Mouse (Mus musculus) left cerebral cortex, adult 2 months (tissue): ENCODE measurements around the gene Slc9a2. TPM values are rescaled to one million over a fixed set of nuclear protein-coding genes. Genes with fewer than 3 reads are reported as not detected.
A peak's percentile ranks its signal among the peaks of the same experiment; 100 is the strongest.

Experiments used
- DNase-seq, 2 experiments: peaks; one replicate each; pipeline ENCODE4 v3.0.0; 2021 to 2022; ENCODE audit warnings: low spot score in 2 of 2, mixed read lengths in 1 of 2; ENCODE audit errors: extremely low spot score in 1 of 2
- H3K27ac ChIP-seq: fragments of 200-600 bp; 2 replicates; pipeline ENCODE4 v1.8.1; 2022
- H3K4me3 ChIP-seq: fragments of 200-600 bp; 2 replicates; pipeline ENCODE4 v1.8.1; 2022
- CTCF ChIP-seq: fragments of 200-600 bp; IDR thresholded peaks from 2 replicates; pipeline ENCODE4 v1.8.1; 2022; ENCODE audit warnings: antibody characterized with exemption, mild to moderate bottlenecking, moderate library complexity
- intact Hi-C: fragments of 180-260 bp; cut with DNase I; formaldehyde crosslinking; loops from one replicate; pipeline ENCODE4 v1.15.1; 2025
- total RNA-seq, 2 experiments: library from RNA; stranded (reverse); gene quantifications; 2 replicates each; pipeline ENCODE4 v1.2.3; 2021

The Slc9a2 gene
- total RNA-seq, 2 experiments from 2014 or later = 3.2 to 3.6 TPM

- intact Hi-C loops = loop anchor here (1.0 kb wide), 1 partner anchor 189 kb away; no protein-coding TSS in a partner anchor
- peak; percentile 71 for TF ChIP-seq CTCF
- H3K4me3 ChIP-seq = no peak overlapping the region
- no peak overlapping the region for H3K27ac ChIP-seq
- DNase-seq = peak; percentile 23 to 48
Observed at GRCm38 (mm10) chr1:40768606-40769005, 88.2 kb downstream of the Slc9a2 start.

GRCm38 (mm10) chr1:40769331-40769894 is 89.0 kb downstream of the Slc9a2 start:
- Histone ChIP-seq H3K4me3 (no peak overlapping the region), H3K27ac (no peak overlapping the region)
- no peak for DNase-seq
- no peak for TF ChIP-seq CTCF
- intact Hi-C loops = no loop called here

GRCm38 (mm10) chr1:40771196-40771970 is 91.0 kb downstream of the Slc9a2 start:
- no peak overlapping the region for H3K4me3 ChIP-seq
- H3K27ac ChIP-seq = no peak overlapping the region
- TF ChIP-seq CTCF = no peak
- no peak for DNase-seq
- intact Hi-C loops = no loop called here

GRCm38 (mm10) chr1:40773234-40773633 is 92.9 kb downstream of the Slc9a2 start:
- intact Hi-C loops = no loop called here
- DNase-seq = no peak
- H3K27ac ChIP-seq = no peak overlapping the region
- TF ChIP-seq CTCF = no peak
- no peak overlapping the region for H3K4me3 ChIP-seq

DNA sequence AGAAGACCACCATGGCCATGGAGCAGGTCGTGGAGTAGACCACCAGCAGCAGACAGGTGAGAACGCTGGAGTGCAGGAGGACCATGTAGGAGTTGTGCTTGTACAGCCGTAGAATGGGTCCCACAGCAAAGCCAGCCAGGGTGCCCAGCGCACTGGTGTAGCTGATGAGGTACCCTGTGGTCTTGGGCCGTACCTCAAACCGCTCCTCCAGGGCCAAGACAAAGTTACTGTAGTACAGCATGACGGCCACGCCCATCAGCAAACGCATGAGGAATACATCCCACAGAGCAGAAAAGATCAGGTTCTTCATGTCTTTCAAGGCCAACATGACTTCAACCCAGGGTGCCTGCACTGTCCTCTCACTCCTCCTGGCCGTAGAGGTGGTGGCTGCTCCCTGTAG is 93.7 kb downstream of the Slc9a2 start:
- no peak for DNase-seq
- intact Hi-C loops = no loop called here
- TF ChIP-seq CTCF = no peak
- Histone ChIP-seq H3K4me3 (no peak overlapping the region), H3K27ac (no peak overlapping the region)

- no peak for DNase-seq
- Histone ChIP-seq H3K27ac (no peak overlapping the region), H3K4me3 (no peak overlapping the region)
- TF ChIP-seq CTCF = no peak
- intact Hi-C loops = no loop called here
Observed at GRCm38 (mm10) chr1:40776102-40776501, 95.7 kb downstream of the Slc9a2 start.

DNA sequence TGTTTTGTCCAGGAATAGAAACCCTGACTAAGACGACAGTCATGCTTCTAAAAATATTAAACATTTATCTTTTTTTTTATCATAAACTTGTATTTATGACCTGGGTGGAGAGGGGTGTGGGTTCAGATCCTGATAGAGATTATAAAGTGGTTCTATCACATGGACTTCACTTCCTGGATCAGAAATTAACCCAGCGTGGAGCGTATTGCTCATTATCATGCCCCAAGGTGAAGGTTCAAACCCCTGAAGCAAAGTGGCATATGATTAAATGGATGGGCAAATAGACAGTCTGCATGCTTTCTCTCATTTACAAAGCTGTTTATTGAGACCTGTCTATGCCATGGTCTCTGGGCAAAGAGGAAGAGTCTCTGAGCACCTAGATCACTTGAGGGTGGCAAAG is 96.4 kb downstream of the Slc9a2 start:
- Histone ChIP-seq H3K4me3 (no peak overlapping the region), H3K27ac (no peak overlapping the region)
- intact Hi-C loops = no loop called here
- no peak for DNase-seq
- no peak for TF ChIP-seq CTCF

DNA sequence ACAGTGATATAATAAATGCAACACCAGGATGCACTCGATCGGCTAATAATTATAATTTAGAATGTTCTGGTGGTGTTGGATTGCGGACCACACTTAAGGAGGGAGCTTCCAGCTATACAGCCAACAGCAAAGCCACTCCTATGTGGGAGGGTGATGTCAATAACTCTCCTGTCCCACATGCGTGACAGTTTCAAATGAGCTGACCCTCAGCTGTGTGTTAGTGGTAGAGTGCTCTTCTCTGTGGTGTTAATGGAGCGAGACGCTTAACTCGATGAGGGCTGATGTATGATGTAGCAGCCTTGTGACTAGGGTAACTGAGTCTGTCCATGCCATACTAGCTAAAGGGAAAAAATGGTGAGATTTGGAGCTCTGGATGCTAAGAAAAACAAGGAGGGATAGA is 103.1 kb downstream of the Slc9a2 start:
- intact Hi-C loops = no loop called here
- H3K4me3 ChIP-seq = no peak overlapping the region
- TF ChIP-seq CTCF = no peak
- no peak overlapping the region for H3K27ac ChIP-seq
- DNase-seq = no peak

GRCm38 (mm10) chr1:40784306-40784705 is 103.9 kb downstream of the Slc9a2 start:
- Histone ChIP-seq H3K4me3 (no peak overlapping the region), H3K27ac (no peak overlapping the region)
- no peak for DNase-seq
- intact Hi-C loops = no loop called here
- TF ChIP-seq CTCF = no peak

DNA sequence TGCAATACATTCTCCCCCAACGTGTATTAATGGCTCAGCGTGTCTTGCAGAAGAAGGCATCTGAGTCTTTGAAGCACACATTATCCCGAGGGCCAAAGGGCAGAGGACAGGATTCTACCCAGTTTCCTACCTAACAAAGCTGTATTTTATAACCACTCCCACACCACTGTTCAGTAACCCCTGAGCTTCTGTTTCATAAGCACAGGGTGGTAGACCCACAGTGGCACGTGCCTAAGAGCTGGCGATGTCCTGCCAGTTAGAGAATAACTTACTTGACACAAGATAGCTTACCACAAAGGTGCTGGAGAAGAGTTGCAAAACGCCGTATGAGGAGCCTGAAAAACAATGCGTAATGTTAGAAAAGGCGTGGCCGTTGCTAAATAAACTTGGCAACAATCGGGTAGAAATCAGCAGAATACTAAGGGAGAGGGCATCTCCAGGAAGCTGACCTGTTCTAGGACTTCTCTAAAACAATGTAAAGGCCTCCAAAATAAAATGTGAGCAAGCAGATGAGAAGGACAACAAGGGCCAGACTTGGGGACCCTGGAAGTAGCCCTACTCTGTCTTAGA is 105.6 kb downstream of the Slc9a2 start:
- Histone ChIP-seq H3K27ac (no peak overlapping the region), H3K4me3 (no peak overlapping the region)
- no peak for DNase-seq
- TF ChIP-seq CTCF = no peak
- intact Hi-C loops = no loop called here

- DNase-seq = no peak
- intact Hi-C loops = no loop called here
- no peak overlapping the region for H3K4me3 ChIP-seq
- H3K27ac ChIP-seq = no peak overlapping the region
- no peak for TF ChIP-seq CTCF
Observed at GRCm38 (mm10) chr1:40788956-40789355, 108.6 kb downstream of the Slc9a2 start.

DNA sequence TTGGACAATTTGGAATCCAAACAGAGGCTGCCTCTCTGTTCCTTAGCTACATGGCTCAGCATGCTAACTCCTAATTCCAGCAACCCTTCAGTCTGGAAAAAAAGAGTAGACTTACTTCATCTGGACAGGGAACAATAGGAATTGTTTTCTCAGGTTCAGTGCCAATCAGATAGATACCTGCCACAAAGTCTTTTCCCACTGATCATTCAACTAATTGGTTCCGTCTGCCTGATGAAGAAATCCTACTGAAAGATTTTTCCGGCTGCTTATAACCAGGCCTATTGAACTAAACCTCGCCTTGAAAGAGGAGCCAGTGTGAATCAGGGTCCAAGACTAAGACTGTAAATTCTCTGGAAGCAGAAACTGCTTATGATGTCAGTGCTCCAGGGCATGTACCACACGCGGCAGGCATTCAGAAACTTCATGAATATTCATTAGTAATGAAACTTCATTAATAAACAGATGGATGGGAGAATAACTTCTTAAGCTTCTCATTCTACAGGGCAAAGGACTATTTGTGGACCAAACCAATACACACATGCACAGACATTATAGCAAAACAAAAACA is 109.4 kb downstream of the Slc9a2 start:
- Histone ChIP-seq H3K4me3 (peak overlapping the region; percentile 68), H3K27ac (no peak overlapping the region)
- no peak for DNase-seq
- no peak for TF ChIP-seq CTCF
- intact Hi-C loops = no loop called here
